Mouse (Mus musculus): ENCODE measurements at regions not wholly inside any gene's neighbourhood (a gene's known extent, or its start where the extent isn't known, plus 50 kb on each side); places are given as distances from the start of the nearest gene placed in this dataset.

GRCm38 (mm10) chr5:141054991-141055390, 54.6 kb upstream of the Card11 start:
- Histone ChIP-seq H3K27ac (ENCODE audit: insufficient read depth, low read length) (no peak overlapping the region), H3K4me3 (ENCODE audit: insufficient read depth, low read length) (no peak overlapping the region), H3K4me1 (ENCODE audit: control insufficient read depth, insufficient read depth, low read length) (no peaks in the 10 kb centered on the region)
- TF ChIP-seq POLR2A (IDR thresholded peaks at IDR 0.05; ENCODE audit: extremely low read depth, insufficient read depth, low read length), result no peak
- no peak for TF ChIP-seq CTCF (IDR thresholded peaks at IDR 0.05; ENCODE audit: extremely low read depth, insufficient read depth, low read length)

- H3K4me1 ChIP-seq (ENCODE audit: control insufficient read depth, insufficient read depth, low read length), result no peaks in the 10 kb centered on the region
- no peak overlapping the region for H3K4me3 ChIP-seq (ENCODE audit: insufficient read depth, low read length)
- no peak for TF ChIP-seq POLR2A (IDR thresholded peaks at IDR 0.05; ENCODE audit: extremely low read depth, insufficient read depth, low read length)
- TF ChIP-seq CTCF (IDR thresholded peaks at IDR 0.05; ENCODE audit: extremely low read depth, insufficient read depth, low read length), result no peak
- H3K27ac ChIP-seq (ENCODE audit: insufficient read depth, low read length), result no peak overlapping the region
These were observed 55.4 kb upstream of the Card11 start for GRCm38 (mm10) chr5:141055596-141056343.

- H3K4me1 ChIP-seq (ENCODE audit: control insufficient read depth, insufficient read depth, low read length), result no peaks in the 10 kb centered on the region
- no peak for TF ChIP-seq POLR2A (IDR thresholded peaks at IDR 0.05; ENCODE audit: extremely low read depth, insufficient read depth, low read length)
- TF ChIP-seq CTCF (IDR thresholded peaks at IDR 0.05; ENCODE audit: extremely low read depth, insufficient read depth, low read length), result no peak
These were observed 57.8 kb upstream of the Card11 start for GRCm38 (mm10) chr5:141058141-141058540.

GRCm38 (mm10) chr5:141058863-141059262, 58.5 kb upstream of the Card11 start:
- no peak for TF ChIP-seq POLR2A (IDR thresholded peaks at IDR 0.05; ENCODE audit: extremely low read depth, insufficient read depth, low read length)
- no peak for TF ChIP-seq CTCF (IDR thresholded peaks at IDR 0.05; ENCODE audit: extremely low read depth, insufficient read depth, low read length)
- no peak overlapping the region for H3K27ac ChIP-seq (ENCODE audit: insufficient read depth, low read length)
- no peak overlapping the region for H3K4me3 ChIP-seq (ENCODE audit: insufficient read depth, low read length)
- no peaks in the 10 kb centered on the region for H3K4me1 ChIP-seq (ENCODE audit: control insufficient read depth, insufficient read depth, low read length)

More at GRCm38 (mm10) chr5:141058141-141058540, 57.8 kb upstream of the Card11 start:
- H3K4me3 ChIP-seq (ENCODE audit: insufficient read depth, low read length), result no peak overlapping the region
- H3K27ac ChIP-seq (ENCODE audit: insufficient read depth, low read length), result no peak overlapping the region

- no peak for TF ChIP-seq CTCF (IDR thresholded peaks at IDR 0.05; ENCODE audit: extremely low read depth, insufficient read depth, low read length)
- no peak for TF ChIP-seq POLR2A (IDR thresholded peaks at IDR 0.05; ENCODE audit: extremely low read depth, insufficient read depth, low read length)
These were observed 61.8 kb upstream of the Card11 start for GRCm38 (mm10) chr5:141062144-141062543.

GRCm38 (mm10) chr5:141067561-141067960, 67.2 kb upstream of the Card11 start:
- H3K4me3 ChIP-seq (ENCODE audit: insufficient read depth, low read length), result no peak overlapping the region
- no peak overlapping the region for H3K27ac ChIP-seq (ENCODE audit: insufficient read depth, low read length)
- TF ChIP-seq CTCF (IDR thresholded peaks at IDR 0.05; ENCODE audit: extremely low read depth, insufficient read depth, low read length), result peak; percentile 28; the same call in 1 of the 2 replicates
- no peak for TF ChIP-seq POLR2A (IDR thresholded peaks at IDR 0.05; ENCODE audit: extremely low read depth, insufficient read depth, low read length)
- no peaks in the 10 kb centered on the region for H3K4me1 ChIP-seq (ENCODE audit: control insufficient read depth, insufficient read depth, low read length)

More at GRCm38 (mm10) chr5:141062144-141062543, 61.8 kb upstream of the Card11 start:
- no peak overlapping the region for H3K27ac ChIP-seq (ENCODE audit: insufficient read depth, low read length)
- H3K4me3 ChIP-seq (ENCODE audit: insufficient read depth, low read length), result no peak overlapping the region
- no peaks in the 10 kb centered on the region for H3K4me1 ChIP-seq (ENCODE audit: control insufficient read depth, insufficient read depth, low read length)

GRCm38 (mm10) chr5:141074457-141074856, 74.1 kb upstream of the Card11 start:
- no peak overlapping the region for H3K27ac ChIP-seq (ENCODE audit: insufficient read depth, low read length)
- TF ChIP-seq POLR2A (IDR thresholded peaks at IDR 0.05; ENCODE audit: extremely low read depth, insufficient read depth, low read length) (no peak), CTCF (IDR thresholded peaks at IDR 0.05; ENCODE audit: extremely low read depth, insufficient read depth, low read length) (no peak)
- H3K4me1 ChIP-seq (ENCODE audit: control insufficient read depth, insufficient read depth, low read length), result no peaks in the 10 kb centered on the region; the same call in 1 of the 2 replicates
- H3K4me3 ChIP-seq (ENCODE audit: insufficient read depth, low read length), result no peak overlapping the region

- Histone ChIP-seq H3K27ac (ENCODE audit: insufficient read depth, low read length) (no peak overlapping the region), H3K4me1 (ENCODE audit: control insufficient read depth, insufficient read depth, low read length) (no peaks in the 10 kb centered on the region; the same call in 1 of the 2 replicates), H3K4me3 (ENCODE audit: insufficient read depth, low read length) (no peak overlapping the region)
- no peak for TF ChIP-seq CTCF (IDR thresholded peaks at IDR 0.05; ENCODE audit: extremely low read depth, insufficient read depth, low read length)
- no peak for TF ChIP-seq POLR2A (IDR thresholded peaks at IDR 0.05; ENCODE audit: extremely low read depth, insufficient read depth, low read length)
These were observed 75.8 kb upstream of the Card11 start for GRCm38 (mm10) chr5:141076158-141076557.

GRCm38 (mm10) chr5:141076942-141077341, 76.6 kb upstream of the Card11 start:
- no peak for TF ChIP-seq POLR2A (IDR thresholded peaks at IDR 0.05; ENCODE audit: extremely low read depth, insufficient read depth, low read length)
- TF ChIP-seq CTCF (IDR thresholded peaks at IDR 0.05; ENCODE audit: extremely low read depth, insufficient read depth, low read length), result peak; percentile 64
- Histone ChIP-seq H3K4me3 (ENCODE audit: insufficient read depth, low read length) (no peak overlapping the region), H3K27ac (ENCODE audit: insufficient read depth, low read length) (no peak overlapping the region), H3K4me1 (ENCODE audit: control insufficient read depth, insufficient read depth, low read length) (no peaks in the 10 kb centered on the region; the same call in 1 of the 2 replicates)

- H3K4me1 ChIP-seq (ENCODE audit: control insufficient read depth, insufficient read depth, low read length), result no peaks in the 10 kb centered on the region; the same call in 1 of the 2 replicates
- no peak overlapping the region for H3K4me3 ChIP-seq (ENCODE audit: insufficient read depth, low read length)
- TF ChIP-seq CTCF (IDR thresholded peaks at IDR 0.05; ENCODE audit: extremely low read depth, insufficient read depth, low read length) (no peak), POLR2A (IDR thresholded peaks at IDR 0.05; ENCODE audit: extremely low read depth, insufficient read depth, low read length) (no peak)
- H3K27ac ChIP-seq (ENCODE audit: insufficient read depth, low read length), result no peak overlapping the region
These were observed 80.5 kb upstream of the Card11 start for GRCm38 (mm10) chr5:141080896-141081295.

All from cortical plate, adult 2 months (tissue).